Mouse (Mus musculus) heart, embryonic 14.5 days (tissue): ENCODE data around the gene Actc1. TPM values are rescaled to one million over a fixed set of nuclear protein-coding genes. Genes with fewer than 3 reads are reported as not detected.

ENCODE experiments used
- ATAC-seq: fragments of 200-750 bp; cut with Nextera tagmentation; 2 replicates; pipeline ENCODE4 v1.8.0; 2017; ENCODE audit warnings: low read depth, moderate TSS enrichment; ENCODE audit not compliant: insufficient number of reproducible peaks, insufficient read depth, low FRiP score
- H3K27ac ChIP-seq, 2 experiments: fragments of 200-500 bp in 1 of 2; fragments of 300-500 bp in 1 of 2; sonication (generic) in 1 of 2; replicated peaks in 1 of 2; 2 replicates each; pipeline ENCODE4 v1.5.1; 2012 to 2014; ENCODE audit warnings: low read depth in 2 of 2, low read length in 2 of 2, control low read depth in 1 of 2, mild to moderate bottlenecking in 1 of 2, mixed read lengths in 1 of 2; ENCODE audit not compliant: control insufficient read depth in 1 of 2, insufficient read depth in 1 of 2
- H3K27me3 ChIP-seq: fragments of 300-500 bp; sonication (generic); 2 replicates; pipeline ENCODE4 v1.6.1; 2014; ENCODE audit warnings: mild to moderate bottlenecking, low read length, control low read depth; ENCODE audit not compliant: control insufficient read depth, insufficient read depth
- H3K36me3 ChIP-seq: fragments of 300-500 bp; sonication (generic); 2 replicates; pipeline ENCODE4 v1.6.1; 2014; ENCODE audit warnings: mild to moderate bottlenecking, control low read depth, low read length, mixed read lengths; ENCODE audit not compliant: control insufficient read depth, insufficient read depth
- H3K4me1 ChIP-seq, 2 experiments: fragments of 200-500 bp in 1 of 2; fragments of 300-500 bp in 1 of 2; sonication (generic) in 1 of 2; 2 replicates each; pipeline ENCODE4 v1.6.1; 2012 to 2014; ENCODE audit warnings: low read length in 2 of 2, control low read depth in 1 of 2, mixed read lengths in 1 of 2; ENCODE audit not compliant: control insufficient read depth in 2 of 2, insufficient read depth in 2 of 2
- H3K4me2 ChIP-seq: fragments of 300-500 bp; sonication (generic); 2 replicates; pipeline ENCODE4 v1.6.1; 2014; ENCODE audit warnings: mild to moderate bottlenecking, low read length
- H3K4me3 ChIP-seq, 2 experiments: fragments of 200-500 bp in 1 of 2; fragments of 300-500 bp in 1 of 2; sonication (generic) in 1 of 2; 2 replicates each; pipeline ENCODE4 v1.5.1; 2012 to 2014; ENCODE audit warnings: low read length in 2 of 2, mild to moderate bottlenecking in 2 of 2, control low read depth in 1 of 2, low read depth in 1 of 2, moderate library complexity in 1 of 2; ENCODE audit not compliant: control insufficient read depth in 1 of 2, insufficient read depth in 1 of 2
- H3K9ac ChIP-seq: fragments of 300-500 bp; sonication (generic); 2 replicates; pipeline ENCODE4 v1.6.1; 2014; ENCODE audit warnings: mild to moderate bottlenecking, low read length
- H3K9me3 ChIP-seq: fragments of 300-500 bp; sonication (generic); 2 replicates; pipeline ENCODE4 v1.6.1; 2016; ENCODE audit warnings: low read length, control low read depth; ENCODE audit not compliant: control insufficient read depth
- WGBS: fragments of 180-500 bp; shearing (Covaris S2); extraction: QIAGEN DNeasy Blood & Tissue Kit; methylation state at CpG from one replicate; pipeline ENCODE4 v1.1.7; 2014; 5-methylcytosine and 5-hydroxymethylcytosine counted together
- polyA plus RNA-seq: library from polyadenylated mRNA; unstranded; fragments of >200 nt; fragmentation: Nextera tagmentation; extraction: Ambion mirVana; gene quantifications from 2 replicates; pipeline ENCODE4 v1.2.1, GENCODE M21; 2014

Gene Actc1
- polyA plus RNA-seq, 1 experiment from 2014 or later: 14,909 TPM

DNA sequence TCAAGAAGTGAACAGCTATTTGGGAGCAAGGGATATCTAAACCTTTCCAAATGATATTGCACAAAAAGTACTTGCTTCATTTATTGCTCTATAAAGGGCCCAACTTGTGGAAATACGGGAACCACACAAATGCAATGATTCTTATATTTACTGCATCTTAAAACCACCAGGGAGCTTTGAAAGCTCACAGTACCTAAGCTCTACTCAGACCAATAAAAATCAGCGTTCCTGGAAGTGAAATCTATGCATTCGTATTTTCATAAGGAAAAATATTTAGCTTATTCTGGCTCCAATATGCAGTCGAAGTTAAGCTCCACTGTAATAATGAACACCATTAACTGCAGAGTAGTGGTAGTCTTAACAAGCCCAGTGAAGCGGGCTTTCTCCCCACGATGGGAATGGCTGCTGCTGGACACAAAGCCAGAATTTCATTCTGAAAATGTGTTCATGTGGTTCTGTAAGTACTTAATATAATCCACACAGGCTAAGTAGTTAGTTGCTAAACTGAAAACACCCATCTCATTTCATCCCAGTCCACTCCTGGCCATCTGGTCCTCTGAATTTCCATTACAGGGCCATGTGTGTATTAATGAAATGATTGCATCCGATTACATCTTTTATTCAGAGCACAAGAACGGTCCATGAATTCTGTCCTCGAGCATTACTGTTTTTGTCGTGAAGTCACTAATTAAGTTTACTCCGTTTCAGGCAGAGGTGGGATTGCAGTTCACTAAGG is 33.7 kb downstream of the Actc1 start:
- 75% methylated on average over 11 of the region's 11 CpGs for WGBS
- ATAC-seq: no peak
- H3K4me3 ChIP-seq: no peak overlapping the region
- no peak overlapping the region for H3K9ac ChIP-seq
- no peaks in the 10 kb centered on the region for H3K36me3 ChIP-seq
- no peak overlapping the region for H3K4me2 ChIP-seq
- H3K27me3 ChIP-seq: peaks cover 20% of the 10 kb centered on the region
- H3K4me1 ChIP-seq: no peaks in the 10 kb centered on the region
- no peaks in the 10 kb centered on the region for H3K9me3 ChIP-seq
- H3K27ac ChIP-seq: no peak overlapping the region

DNA sequence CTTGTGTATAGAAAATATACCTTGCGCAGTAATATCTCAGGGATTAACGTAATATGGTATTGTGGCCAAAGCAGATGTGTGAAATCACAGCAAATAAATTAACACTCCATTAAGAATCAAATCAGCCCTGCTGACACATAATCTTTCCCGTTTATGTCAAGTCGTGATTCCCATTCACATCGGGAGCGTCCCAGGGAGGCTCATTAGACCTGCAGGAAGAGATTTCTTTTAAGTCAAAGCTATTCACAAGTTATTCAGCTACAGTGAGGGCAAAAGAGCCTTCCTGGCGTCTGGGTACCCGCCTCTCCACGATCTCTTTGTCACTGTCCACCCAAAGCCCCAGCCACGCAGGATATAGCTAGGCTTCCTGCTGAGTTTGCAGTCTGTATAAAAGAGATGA is 35.2 kb downstream of the Actc1 start:
- H3K36me3 ChIP-seq: no peaks in the 10 kb centered on the region
- no peak overlapping the region for H3K4me2 ChIP-seq
- WGBS: 24% methylated on average over 10 of the region's 10 CpGs
- H3K27me3 ChIP-seq: peaks cover 36% of the 10 kb centered on the region
- peaks cover 0 to 8% of the 10 kb centered on the region in 2 experiments; a peak in 1 of 4 replicates for H3K4me1 ChIP-seq
- ATAC-seq: no peak
- H3K27ac ChIP-seq: no peak overlapping the region
- H3K9me3 ChIP-seq: no peaks in the 10 kb centered on the region
- H3K9ac ChIP-seq: no peak overlapping the region
- no peak overlapping the region for H3K4me3 ChIP-seq

GRCm38 (mm10) chr2:114014839-114015238 is 38.5 kb downstream of the Actc1 start:
- ATAC-seq: no peak
- H3K4me2 ChIP-seq: no peak overlapping the region
- H3K27ac ChIP-seq: no peak overlapping the region
- no peaks in the 10 kb centered on the region for H3K9me3 ChIP-seq
- H3K27me3 ChIP-seq: peaks cover 52% of the 10 kb centered on the region
- no peak overlapping the region for H3K9ac ChIP-seq
- no peaks in the 10 kb centered on the region for H3K36me3 ChIP-seq
- WGBS: 58% methylated on average over 6 of the region's 6 CpGs
- peaks cover 0 to 12% of the 10 kb centered on the region in 2 experiments; a peak in 1 of 4 replicates for H3K4me1 ChIP-seq
- no peak overlapping the region for H3K4me3 ChIP-seq

- Histone ChIP-seq H3K4me3 (peak overlapping the region; percentile 49), H3K9me3 (no peaks in the 10 kb centered on the region), H3K4me2 (peak overlapping the region; percentile 91), H3K36me3 (no peaks in the 10 kb centered on the region), H3K4me1 (peaks cover 0 to 12% of the 10 kb centered on the region in 2 experiments; a peak in 1 of 4 replicates), H3K9ac (no peak overlapping the region), H3K27ac (no peak overlapping the region), H3K27me3 (peaks cover 52% of the 10 kb centered on the region)
- no peak for ATAC-seq
- 3% methylated on average over 13 of the region's 13 CpGs for WGBS
Measured at GRCm38 (mm10) chr2:114013846-114014245, 39.5 kb downstream of the Actc1 start.

DNA sequence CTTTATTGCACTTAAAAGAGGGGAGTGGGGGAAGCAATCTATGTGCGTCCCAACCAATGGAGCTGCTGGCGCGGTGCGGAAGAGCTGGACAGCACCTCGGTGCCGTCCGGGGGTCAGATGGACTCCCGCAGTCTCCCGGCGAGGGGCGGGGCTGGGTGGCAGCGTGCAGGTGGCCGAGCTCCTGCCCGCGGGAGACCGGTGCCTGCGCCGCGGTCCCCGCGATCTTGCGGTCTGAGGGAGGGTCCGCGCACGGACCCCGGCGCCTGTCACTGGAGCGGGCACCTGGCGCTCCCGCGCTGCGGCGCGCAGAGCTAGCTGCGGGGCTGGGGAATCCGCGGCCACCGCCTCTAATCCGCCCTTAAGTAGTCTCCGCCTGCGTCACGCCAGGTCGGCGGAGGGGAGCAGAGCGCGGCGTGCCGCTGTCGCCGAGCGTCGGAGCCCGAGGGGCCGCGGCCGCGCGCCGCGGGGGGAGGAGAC is 40.0 kb downstream of the Actc1 start, which contains the start of gene Gjd2:
Gene Gjd2 (minus strand): TSS at position 325 of the 477 bp plus-strand sequence.
- Histone ChIP-seq H3K4me1 (peaks cover 0 to 12% of the 10 kb centered on the region in 2 experiments; a peak in 1 of 4 replicates), H3K9ac (no peak within 1 kb of the TSS; the same call in 1 of the 2 replicates), H3K27ac (no peak within 1 kb of the TSS), H3K4me2 (peak within 1 kb of the TSS; percentile 91), H3K9me3 (no peaks in the 10 kb centered on the region), H3K27me3 (peaks cover 52% of the 10 kb centered on the region), H3K36me3 (no peaks in the 10 kb centered on the region), H3K4me3 (peak within 1 kb of the TSS; percentile 49)
- no peak for ATAC-seq
- WGBS: under 1% methylated on average over 60 of the region's 60 CpGs

DNA sequence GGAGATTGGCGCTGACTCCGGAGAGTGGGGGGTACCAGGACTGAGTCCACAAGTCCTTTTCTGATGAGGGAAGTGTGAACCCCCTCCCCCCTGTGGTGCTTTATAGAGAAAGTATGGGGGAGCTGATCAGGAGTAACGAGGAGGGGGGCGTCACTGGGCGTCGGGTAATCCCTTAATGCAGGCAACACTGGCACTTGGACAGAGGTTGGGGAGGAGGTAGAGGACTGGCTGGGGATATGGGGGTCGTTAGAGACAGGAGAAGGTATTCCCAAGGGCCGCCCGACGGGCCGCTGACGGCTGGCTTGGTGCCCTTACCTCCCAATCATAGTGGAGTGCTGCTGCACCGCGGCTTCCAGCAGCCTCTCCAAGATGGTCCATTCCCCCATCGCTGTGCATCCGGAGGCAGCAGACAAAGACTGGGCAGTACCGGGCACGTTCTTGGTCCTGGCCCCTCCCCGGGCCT is 40.6 kb downstream of the Actc1 start:
- no peaks in the 10 kb centered on the region for H3K9me3 ChIP-seq
- H3K4me1 ChIP-seq: peaks cover 0 to 12% of the 10 kb centered on the region in 2 experiments; a peak in 1 of 4 replicates
- ATAC-seq: no peak
- peak overlapping the region in 1 of 2 experiments; percentile 49; a peak in 2 of 4 replicates for H3K4me3 ChIP-seq
- no peak overlapping the region for H3K27ac ChIP-seq
- H3K27me3 ChIP-seq: peaks cover 52% of the 10 kb centered on the region
- no peak overlapping the region for H3K9ac ChIP-seq
- H3K4me2 ChIP-seq: peak overlapping the region; percentile 91
- H3K36me3 ChIP-seq: no peaks in the 10 kb centered on the region
- WGBS: 3% methylated on average over 19 of the region's 19 CpGs

DNA sequence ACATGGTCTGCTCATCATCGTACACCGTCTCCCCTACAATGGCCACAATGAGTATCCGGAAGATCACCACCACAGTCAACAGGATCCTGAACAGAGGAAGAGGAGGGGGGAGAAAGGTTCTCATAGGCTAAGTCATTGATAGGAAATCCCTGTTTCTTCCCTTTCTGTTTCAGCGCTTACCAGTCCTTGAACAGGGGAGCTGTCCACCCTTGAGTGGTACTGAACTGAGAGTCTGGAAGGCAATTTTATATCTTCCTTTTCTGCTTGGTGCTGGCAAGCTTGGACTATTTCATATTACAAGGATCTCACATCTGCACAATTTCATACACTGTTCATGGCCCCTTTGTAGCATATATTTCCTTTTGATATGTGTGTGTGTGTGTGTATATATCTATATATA is 41.5 kb downstream of the Actc1 start:
- Histone ChIP-seq H3K9ac (no peak overlapping the region), H3K4me1 (peaks cover 0 to 12% of the 10 kb centered on the region in 2 experiments; a peak in 1 of 4 replicates), H3K27me3 (peaks cover 49% of the 10 kb centered on the region), H3K4me3 (no peak overlapping the region), H3K27ac (no peak overlapping the region), H3K4me2 (no peak overlapping the region), H3K36me3 (no peaks in the 10 kb centered on the region), H3K9me3 (no peaks in the 10 kb centered on the region)
- 34% methylated on average over 4 of the region's 4 CpGs for WGBS
- no peak for ATAC-seq
